Mouse (Mus musculus) left cerebral cortex, adult 11 months (tissue): ENCODE measurements around the gene Uaca.

Experiments
- DNase-seq: peaks from one replicate; pipeline ENCODE4 v3.0.0; 2022; ENCODE audit warnings: low spot score

The Uaca gene

DNA sequence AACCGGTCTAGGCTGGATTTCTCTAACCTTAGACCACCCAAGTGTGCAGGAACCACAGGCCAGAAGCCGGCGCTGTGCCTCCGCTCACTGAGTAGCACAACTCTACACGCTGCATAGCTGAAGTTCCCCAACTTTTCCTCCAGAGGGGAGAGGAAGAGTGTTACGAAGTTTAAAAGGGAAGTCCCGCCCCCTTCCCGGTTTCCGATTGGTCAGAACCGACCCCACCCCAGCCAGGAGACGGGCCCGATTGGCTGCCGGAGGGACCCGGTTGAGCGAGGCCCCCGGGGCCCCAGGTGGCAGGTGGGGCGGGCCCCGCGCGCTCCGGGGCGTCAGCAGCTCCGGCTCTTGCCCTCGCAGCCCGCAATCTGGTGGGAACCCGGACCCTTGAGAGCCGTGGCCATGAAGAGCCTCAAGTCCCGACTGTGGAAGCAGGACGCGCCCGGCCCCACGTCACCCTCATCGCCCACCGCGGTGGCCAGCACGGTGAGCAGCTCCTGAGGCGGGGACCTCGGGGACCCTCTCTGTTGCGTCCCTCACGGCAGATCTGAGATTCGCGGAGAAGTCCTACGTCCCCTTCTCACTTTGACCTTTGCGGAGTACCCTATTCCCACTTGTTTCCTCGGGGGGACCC lies at the start of gene Uaca:
TSS of gene Uaca (plus strand) at position 333 of the 631 bp plus-strand sequence.
- DNase-seq: peak; percentile 51

DNA sequence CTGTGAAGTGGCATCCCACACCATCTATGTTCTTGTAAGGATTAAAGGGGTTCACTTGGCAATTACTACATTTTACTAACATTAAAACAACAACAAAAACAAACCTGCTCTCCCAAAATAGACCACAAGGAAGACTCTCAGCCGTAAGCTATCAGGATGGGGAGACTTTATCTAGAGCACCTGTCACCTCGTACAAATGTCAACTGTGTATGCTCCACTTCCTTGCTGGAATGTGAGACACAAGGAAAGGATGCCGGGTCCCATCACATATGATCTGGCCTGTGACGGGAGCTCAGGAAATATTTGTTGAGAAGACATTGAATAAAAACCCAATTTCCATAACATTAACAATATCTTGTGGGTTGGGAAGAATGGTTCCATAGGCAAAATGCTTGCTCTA lies 49.4 kb upstream of the Uaca start:
- DNase-seq: no peak

DNA sequence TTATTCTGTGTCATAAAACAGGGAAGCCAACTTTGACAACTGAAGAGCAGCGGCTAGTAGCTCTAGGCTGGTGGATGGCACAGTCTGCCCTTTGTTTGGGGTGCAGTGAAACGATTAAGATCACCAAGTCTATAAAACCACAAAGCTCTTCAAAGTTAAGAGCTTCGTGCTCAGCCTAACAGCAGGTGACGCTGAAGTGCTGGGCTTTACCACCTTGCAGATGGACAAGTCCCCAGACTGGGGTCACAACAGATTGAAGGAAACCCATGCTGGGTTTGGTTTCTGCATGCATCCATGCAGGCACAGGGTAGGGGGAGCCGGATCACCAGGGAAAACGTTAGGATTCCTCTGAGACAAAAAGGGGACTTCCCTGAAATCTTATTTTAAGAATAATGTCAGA lies 47.8 kb upstream of the Uaca start:
- DNase-seq: no peak

DNA sequence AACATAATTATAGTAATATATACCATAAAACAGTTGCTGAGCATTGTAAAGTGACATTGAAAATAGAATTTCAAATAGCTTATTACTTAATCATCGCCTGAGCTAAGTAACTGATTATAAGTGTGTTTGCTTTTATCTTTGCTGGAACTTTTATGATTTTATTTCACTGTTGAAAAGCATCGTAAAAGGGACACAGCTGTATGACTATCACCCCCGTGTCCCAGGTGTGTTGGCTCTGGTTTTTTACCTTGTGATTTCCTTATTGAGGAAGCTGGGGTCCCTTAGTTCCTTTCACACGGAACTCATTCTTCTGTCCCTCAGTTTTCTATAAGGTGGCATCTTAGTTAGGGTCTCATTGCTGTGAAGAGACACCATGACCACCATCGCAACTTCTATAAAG lies 46.7 kb upstream of the Uaca start:
- DNase-seq: no peak

DNA sequence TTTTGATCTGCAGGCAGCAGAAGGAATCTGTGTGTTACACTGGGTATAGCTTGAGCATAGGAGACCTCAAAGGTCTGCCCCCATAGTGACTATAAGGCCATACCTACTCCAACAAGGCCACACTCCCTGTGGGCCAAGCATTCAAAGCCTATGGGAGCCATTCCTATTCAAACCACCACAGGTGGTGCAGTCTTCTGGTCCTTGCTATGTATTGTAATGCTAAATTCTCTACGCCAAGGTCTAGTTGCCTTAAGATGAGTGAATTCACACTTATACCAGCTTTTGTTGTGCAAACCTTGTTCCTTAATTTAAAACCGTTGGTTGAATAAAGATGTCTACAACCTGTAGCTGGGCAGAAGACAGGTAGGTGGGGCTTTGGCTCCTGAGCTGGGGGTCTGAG lies 46.2 kb upstream of the Uaca start:
- no peak for DNase-seq

DNA sequence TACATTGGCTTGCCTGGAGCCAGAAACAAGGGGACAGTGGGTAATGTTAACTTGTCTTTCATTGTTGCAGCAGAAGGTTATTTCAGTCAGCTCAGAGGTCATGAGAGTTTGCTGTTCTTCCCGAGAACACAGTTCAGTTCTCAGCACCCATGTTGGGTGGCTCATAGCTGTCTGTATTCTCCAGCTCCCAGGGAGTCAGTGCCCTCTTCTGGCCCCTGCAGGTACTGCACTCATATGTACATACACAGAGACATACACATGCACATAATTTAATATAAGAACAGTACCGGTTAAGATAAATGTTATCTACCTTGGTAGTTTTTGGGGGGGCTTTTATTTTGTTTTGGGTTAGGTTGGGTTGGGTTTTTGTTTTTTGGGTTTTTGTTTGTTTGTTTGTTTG lies 45.2 kb upstream of the Uaca start:
- no peak for DNase-seq

DNA sequence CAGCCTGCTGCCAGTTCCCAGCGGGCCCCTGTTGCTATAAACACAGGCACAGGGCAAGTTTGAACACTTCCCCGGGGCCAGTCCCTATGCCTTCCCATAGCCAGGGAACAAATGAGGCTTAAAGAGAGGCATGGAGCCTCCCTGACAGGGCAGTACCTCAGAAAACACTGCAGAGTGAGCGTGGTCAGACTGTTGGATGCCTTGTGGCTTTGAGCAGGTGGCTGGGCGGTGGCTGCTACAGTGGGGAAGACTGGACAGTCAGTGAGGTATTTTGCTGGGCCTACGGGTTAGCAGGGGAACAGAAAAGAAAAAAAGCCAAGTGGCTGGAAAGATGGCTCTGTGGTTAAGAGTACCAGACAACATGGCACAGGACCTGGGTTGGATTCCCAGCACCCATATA lies 43.2 kb upstream of the Uaca start:
- no peak for DNase-seq

DNA sequence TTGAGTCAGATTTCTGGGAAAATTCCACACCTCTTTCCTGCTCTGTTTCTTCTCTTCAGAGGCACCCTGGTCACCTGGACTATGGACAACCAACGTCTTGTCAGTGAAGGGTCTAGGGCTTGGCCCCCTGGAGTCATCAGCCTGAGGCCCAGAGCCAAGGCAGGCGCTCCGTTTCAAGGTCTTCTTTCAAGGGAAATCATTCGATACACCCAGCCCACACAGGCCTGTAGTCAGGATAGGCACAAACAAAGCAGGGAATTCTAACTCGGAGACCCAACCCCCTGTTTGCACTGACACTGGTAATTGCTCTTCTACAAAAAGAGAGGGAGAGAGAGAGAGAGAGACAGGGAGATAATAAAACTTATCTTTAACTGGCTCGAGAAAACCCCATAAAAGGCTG lies 42.4 kb upstream of the Uaca start:
- no peak for DNase-seq

DNA sequence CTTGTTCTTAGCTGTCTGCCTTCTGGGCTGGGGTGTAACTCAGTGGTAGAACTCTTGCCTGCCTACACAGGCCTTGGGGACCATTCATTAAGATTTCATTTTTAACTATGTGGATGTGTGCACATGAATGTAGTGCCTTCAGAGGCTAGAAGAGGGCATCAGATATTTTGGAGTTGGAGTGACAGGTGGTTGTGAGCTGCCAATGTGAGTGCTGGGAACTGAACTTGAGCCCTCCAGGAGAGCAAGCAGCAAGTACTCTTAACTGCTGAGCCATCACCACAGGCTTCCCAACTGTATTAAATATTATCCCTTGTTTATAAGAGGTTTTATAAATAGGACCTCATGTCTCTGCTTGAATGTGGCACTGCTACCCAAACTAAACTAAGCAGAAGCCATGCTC lies 41.7 kb upstream of the Uaca start:
- DNase-seq: no peak

DNA sequence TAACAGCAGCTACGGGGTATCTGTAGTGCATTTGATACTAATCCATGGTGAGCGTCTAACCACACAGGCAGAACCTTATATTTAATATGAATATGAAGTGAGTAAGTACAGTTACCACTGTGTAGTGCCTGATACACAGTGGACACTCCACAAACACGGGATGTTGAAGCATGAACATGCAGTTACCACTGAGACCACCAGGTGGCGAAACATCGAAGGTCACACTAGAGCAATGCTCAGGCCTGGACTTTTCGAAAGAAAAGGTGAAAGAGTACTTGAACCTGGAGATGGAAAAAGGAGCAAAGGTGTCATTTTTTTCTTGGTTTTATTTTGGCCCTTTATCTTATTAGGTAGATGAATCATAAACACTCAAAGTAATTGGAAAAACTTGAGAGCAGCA lies 38.1 kb upstream of the Uaca start:
- DNase-seq: peak; percentile 36

DNA sequence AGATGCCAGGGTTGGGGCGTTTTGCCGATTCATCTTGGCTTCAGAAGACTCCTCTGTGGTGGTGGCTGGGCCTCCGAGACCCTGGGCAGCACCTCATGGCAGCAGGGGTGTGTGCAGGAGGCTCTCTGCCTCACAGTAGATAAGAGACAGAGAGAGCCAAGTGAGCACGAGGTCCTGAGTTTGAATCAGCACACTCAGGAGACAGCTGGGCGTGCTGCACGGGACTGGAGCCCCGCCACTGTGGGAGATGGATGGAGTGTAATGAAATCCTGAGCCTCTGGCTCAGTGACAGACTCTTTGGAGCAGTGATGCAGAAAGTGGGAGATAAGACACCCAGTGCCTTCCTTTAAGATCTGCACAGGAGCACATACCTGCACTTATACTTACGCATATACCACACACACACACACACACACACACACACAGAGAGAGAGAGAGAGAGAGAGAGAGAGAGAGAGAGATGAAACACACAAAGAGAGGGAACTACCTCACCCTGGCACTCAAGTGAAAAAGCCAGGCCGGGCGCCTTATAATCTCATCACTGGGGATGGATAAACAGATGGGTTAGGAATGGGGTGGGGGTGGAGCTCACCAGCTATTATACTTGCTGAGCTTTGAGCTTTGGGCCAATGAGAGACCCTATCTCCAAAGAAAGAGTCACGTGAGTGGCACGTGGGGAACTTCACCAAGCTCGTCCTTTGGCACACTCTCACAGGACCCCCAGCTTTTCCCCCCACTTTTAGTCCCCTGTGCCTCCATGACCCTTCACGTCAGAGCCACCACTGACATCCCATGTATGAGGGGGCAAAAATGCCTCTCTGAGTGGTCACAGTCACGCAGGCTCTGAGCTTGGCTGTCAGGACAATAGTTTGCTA lies 37.2 kb upstream of the Uaca start:
- no peak for DNase-seq

DNA sequence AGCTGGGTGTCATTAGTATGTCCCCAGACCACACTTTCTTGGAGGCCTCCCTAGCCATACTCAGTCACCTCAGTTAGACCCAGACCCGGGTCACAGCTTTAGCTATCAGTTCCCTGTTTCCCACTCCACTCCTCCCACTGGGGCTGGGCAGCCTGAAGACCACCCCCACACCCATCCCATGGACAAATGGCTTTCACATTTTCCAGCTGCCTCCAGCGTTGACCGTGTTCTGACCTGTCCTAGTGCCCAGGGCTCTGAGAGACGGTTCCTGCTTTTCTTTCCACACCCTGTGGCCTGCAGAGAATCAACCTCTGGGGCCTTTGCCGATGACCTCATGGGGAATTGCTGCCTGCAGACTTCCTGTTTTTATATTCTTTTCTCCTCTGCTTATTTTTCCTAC lies 36.5 kb upstream of the Uaca start:
- no peak for DNase-seq

DNA sequence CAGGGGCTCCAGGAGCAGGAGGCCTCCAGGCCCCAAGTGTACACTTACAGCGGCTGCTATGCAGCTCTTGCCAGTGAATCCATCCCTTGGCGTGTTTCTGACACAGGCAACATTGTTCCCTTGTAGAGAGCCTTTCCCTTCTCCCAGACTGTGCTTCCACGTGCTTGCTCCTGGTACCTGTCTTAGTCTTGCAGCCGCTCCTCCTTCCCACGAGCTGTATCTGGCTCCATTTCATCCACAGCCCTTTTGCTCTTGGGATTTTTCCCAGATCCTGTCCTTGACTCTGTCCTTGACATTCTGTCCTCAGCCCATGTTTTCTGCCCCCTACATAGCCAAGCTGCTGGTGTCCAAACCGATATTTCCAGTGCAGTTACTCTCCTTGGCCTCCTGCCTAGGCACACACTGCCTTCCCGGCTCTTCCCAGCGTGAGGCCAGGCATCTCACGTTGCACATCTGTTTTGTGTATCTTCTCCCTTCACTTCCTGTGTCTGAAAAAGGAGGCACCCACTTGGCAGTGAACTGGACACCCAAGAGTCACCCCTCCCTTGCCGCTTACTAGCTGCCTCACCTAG lies 34.8 kb upstream of the Uaca start:
- DNase-seq: no peak

DNA sequence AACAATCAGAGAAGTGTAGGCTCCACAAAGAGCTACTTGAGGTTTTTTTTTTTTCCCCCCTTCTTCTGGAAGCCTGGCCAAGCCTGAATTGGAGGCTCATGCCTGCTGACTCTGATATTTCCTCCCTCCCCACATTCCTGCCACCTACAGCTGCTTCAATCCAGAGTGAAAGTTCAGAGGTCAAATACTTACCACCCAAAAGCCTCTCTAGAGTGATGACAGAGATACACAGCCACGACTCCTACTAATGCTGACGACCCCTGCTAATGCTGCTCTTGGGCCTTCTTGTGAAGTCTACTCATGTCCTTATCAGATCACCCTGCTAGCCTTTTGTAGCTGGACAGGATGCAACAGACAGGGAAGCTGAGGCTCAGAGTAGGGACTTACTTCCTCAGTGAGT lies 29.2 kb upstream of the Uaca start:
- no peak for DNase-seq

DNA sequence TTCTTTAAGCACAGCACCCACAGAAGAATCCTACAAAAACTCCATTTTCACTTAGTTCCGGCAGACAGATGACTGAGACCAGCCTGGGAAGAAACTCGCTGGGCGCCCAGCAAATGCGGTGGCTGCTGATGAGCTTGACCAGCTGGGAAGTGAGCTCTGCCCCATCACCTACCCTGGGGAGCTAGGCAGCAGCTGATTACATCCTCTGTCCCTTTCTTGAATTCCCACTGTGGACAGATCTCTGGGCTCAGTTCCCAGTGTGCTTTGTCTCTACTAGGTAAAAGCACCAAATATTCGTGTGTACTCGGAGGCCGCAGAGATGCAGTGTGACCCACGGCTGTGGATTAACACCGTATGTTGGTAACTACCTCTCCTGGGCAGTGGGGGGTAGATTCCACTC lies 25.9 kb upstream of the Uaca start:
- DNase-seq: no peak

DNA sequence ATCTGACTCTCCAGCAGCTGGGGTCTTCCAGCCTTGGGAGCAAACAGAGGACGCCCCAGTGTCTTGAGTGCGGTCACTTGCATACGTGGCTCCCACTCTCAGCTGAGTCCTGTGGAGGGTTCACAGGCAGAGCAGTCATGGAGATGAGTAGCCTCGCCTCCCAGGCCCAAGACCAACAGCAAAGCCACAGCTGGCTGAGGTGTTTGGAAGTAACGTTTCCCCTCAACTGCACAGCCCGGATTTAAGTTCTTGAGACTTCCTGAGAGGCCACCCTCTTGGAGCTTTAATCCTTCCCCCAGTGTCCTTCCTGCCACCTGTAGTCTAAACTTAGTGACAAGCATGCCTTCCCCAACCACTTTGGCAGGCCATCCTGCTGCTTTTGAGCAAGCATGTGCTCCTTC lies 24.6 kb upstream of the Uaca start:
- DNase-seq: no peak

DNA sequence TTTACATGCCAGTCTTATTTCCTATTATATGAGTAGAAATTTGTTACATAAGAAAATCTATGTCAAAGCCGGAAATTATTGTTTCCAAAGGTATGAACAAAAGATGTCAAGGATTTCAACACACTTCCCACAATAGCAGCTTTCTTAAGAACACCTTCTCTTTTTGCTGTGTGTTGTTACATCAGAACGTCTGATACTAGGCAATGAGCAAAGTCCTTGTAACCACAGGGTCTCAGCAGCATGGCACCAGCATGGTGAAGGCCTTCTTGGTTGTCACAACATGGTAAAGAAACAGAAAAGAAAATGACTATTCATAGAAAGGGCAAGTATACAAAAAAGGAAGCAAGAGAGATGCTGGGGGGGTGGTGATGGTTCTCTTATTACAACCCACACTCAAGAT lies 20.6 kb upstream of the Uaca start:
- DNase-seq: no peak

DNA sequence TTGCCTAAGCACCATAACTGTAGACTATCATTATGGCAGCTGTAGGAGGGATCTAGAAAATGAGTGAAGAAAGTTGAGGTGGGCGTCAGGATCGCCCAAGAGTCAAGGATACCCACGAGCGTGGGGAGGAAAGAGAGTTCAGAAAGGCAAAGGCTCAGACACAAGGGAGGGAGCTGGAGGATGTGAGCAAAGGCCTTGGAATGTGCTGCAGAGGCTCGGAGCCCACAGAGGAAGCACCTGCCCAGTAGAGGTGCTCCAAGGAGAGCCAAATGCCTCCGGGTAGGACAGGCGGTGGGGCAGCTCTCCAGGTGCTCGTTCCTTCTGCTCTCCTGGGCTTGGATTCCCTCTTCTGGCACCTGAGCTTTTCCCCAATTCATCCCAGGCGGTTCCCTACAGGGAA lies 17.4 kb upstream of the Uaca start:
- no peak for DNase-seq

DNA sequence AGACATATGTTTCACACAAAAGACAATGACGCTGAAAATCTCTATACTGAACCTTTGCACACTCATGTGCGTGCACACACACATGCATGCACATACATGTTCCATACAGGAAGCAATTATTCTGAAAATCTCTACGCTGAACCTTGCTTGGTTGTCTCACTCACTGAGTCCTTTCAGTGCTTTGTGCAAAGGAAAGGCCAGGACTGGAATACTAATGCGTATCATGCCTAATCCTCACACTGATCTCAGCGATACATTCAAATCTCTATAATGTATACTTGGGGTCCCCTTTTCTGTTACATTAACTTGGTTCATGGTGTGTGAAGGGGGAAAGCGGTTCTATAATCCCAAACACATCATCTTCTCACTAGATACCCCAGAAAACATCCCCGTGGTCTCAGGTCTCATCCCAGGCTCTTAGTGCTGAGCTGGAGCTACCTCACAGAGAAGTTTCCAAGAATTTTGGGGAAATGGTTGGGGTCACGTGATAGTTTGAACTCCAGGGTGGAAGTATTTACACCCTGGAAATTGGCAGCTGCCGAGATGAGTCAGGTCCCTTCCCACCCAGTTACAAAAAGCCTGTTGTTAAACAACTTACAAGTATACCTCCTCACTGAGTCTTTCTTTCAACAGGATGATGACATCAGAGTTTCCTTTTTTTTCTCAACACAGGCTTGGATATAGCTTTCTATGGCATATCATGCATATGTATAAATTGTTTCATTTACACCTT lies 12.1 kb upstream of the Uaca start:
- no peak for DNase-seq

DNA sequence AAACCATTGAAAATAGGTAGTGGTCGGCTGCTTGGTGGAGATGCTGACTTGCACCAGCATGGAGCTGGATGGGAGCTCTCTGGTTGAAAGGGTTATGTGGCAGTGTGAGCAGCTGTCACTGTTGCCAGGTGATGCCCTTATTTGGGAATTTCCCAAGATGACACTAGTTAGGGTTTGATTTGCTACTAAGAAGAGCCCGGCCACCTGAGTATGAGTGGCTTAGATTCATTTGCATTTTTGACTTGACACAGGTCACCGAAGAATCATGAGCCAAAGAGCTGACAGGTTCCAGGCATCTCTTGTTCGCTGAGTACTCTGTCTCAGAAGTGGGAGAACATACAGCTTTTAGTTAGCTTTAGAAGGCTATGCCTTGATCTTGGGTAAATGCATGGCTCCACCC lies 9.3 kb upstream of the Uaca start:
- no peak for DNase-seq

DNA sequence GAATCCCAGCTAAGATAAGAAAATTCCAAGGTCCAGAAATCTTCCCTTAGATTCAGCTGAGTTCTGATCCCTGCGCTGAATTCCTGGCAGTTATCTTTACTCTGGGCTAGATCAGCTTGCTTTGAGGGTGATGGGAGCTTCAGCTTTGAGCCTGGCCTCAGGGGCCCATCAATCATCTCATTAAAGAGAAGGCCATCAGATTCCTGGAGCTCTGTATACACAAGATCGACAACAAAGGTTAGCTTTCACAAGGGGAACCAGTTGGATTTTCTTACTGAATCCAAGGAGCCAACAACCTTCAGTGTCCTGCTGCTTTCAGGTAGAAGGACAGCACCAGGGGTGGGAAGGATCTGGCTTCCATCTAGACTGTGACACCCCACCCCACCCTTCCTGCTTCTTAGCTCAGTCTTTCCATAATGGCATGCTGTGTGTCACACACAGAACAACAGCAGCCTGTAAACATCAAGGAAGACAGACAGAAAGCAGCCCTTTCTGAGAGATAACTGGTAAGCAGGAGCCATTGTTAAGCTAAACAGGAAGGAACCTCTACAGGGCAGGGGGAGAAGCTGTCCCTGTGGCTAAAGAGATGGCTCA lies 6.7 kb upstream of the Uaca start:
- no peak for DNase-seq

DNA sequence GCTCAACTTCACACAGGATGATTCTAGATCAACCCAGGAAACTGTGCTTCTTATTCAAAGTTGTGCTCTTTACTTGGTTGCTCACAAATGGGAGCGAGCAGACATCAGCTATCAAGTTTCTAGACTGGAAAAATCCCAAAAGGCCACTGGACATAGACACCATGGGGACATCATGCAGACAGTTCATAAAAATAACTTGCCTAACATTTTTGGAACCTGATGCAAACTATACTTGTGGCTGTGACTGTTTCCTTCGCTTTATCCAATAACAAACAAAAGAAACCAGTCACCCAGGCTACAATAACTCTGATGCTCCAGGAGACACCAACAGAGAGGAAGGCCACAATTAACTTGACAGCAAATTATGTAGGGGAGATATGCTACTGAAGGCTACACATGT lies 4.1 kb upstream of the Uaca start:
- DNase-seq: no peak
